Mouse (Mus musculus) granulocyte monocyte progenitor cell, adult 5-6 weeks (primary cell): Measurements from ENCODE around the gene Map2. TPM values are rescaled to one million over a fixed set of nuclear protein-coding genes. Genes with fewer than 3 reads are reported as not detected.

Experiments used
- ATAC-seq: replicated peaks from 2 replicates; pipeline ENCODE4 v1.8.0; 2016; ENCODE audit warnings: mild to moderate bottlenecking, moderate TSS enrichment, inconsistent platforms; ENCODE audit not compliant: poor library complexity, severe bottlenecking
- total RNA-seq, 2 experiments: library from RNA; stranded (forward) in 1 of 2; stranded (reverse) in 1 of 2; fragments of 200-712, 200-1000 nt in 1 of 2; fragments of >200 nt in 1 of 2; fragmentation: Nextera tagmentation in 1 of 2; gene quantifications; 2 replicates each; pipeline ENCODE4 v1.2.3; 2014 to 2017

Gene Map2
- not detected in 2 replicates for total RNA-seq (2014; fragmentation: Nextera tagmentation)
- not detected in 2 replicates for total RNA-seq (2017)

- peak; percentile 95 for ATAC-seq
Observed at GRCm38 (mm10) chr1:66175041-66175665, at the start of gene Map2. Gene Map2, plus strand, starts transcription at chr1:66175273.

GRCm38 (mm10) chr1:66133014-66133413 is 42.1 kb upstream of the Map2 start:
- no peak for ATAC-seq

GRCm38 (mm10) chr1:66135324-66135723 is 39.7 kb upstream of the Map2 start:
- no peak for ATAC-seq

- no peak for ATAC-seq
Observed at GRCm38 (mm10) chr1:66140686-66141085, 34.4 kb upstream of the Map2 start.

GRCm38 (mm10) chr1:66145180-66145579 is 29.9 kb upstream of the Map2 start:
- no peak for ATAC-seq

- no peak for ATAC-seq
Observed at GRCm38 (mm10) chr1:66148825-66149514, 26.1 kb upstream of the Map2 start.

- ATAC-seq = no peak
Observed at GRCm38 (mm10) chr1:66150806-66151205, 24.3 kb upstream of the Map2 start.

- ATAC-seq = no peak
Observed at GRCm38 (mm10) chr1:66157135-66157534, 17.9 kb upstream of the Map2 start.

- no peak for ATAC-seq
Observed at GRCm38 (mm10) chr1:66157589-66157988, 17.5 kb upstream of the Map2 start.

- no peak for ATAC-seq
Observed at GRCm38 (mm10) chr1:66164648-66165047, 10.4 kb upstream of the Map2 start.

- ATAC-seq = no peak
Observed at GRCm38 (mm10) chr1:66168722-66169121, 6.4 kb upstream of the Map2 start.

GRCm38 (mm10) chr1:66172127-66172526 is 2.9 kb upstream of the Map2 start:
- no peak for ATAC-seq

GRCm38 (mm10) chr1:66173630-66174029 is 1.4 kb upstream of the Map2 start:
- no peak for ATAC-seq

GRCm38 (mm10) chr1:66176012-66176837 is 1.2 kb downstream of the Map2 start:
- ATAC-seq = no peak

- no peak for ATAC-seq
Observed at GRCm38 (mm10) chr1:66176838-66177105, 1.7 kb downstream of the Map2 start.

- no peak for ATAC-seq
Observed at GRCm38 (mm10) chr1:66177489-66178170, 2.6 kb downstream of the Map2 start.

GRCm38 (mm10) chr1:66187016-66187681 is 12.1 kb downstream of the Map2 start:
- ATAC-seq = no peak

- no peak for ATAC-seq
Observed at GRCm38 (mm10) chr1:66192401-66192800, 17.3 kb downstream of the Map2 start.

GRCm38 (mm10) chr1:66192891-66193290 is 17.8 kb downstream of the Map2 start:
- no peak for ATAC-seq

GRCm38 (mm10) chr1:66195040-66195726 is 20.1 kb downstream of the Map2 start:
- ATAC-seq = no peak
